Mouse (Mus musculus): Measurements from ENCODE around the gene Myh11. TPM values are rescaled to one million over a fixed set of nuclear protein-coding genes. Genes with fewer than 3 reads are reported as not detected.

The Myh11 gene
- polyA plus RNA-seq, 2 experiments: 1.2 to 1.5 TPM

DNA sequence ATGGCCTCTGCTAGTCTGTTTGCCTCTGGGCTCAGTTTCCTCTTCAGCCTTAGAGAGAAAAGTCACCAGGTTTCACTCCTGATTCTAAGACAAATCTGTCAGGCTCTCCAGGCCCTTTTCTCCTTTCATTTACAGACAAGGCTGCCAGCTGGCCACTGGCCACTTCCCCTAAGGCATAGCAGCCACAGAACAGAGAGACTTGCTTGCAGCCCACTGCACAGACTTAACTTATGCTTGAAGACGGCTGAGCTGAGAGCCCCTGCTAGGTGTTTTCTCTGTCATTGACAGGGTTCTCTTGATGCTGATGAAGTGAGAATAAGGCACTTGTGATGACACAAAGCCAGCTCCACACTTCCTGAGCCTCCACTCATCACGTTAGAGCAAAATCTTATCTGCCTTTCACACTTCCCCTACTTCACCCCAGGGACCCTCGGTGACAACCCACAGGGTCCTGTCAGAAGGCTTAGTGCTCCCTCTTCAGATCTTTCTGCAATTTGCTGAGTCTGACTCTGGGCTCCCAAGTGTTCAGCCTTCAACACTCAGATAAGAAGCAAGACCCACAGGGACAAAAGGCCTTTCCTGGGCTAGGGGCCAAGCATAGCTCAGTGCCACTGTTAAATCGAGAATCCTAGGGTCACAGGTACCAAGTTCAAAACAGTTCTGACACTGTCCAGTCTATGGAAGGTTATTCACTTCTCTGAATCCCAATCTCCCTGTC lies 25.8 kb downstream of the Myh11 start:
- H3K27ac ChIP-seq (replicated peaks; ENCODE audit: low read depth, low read length): no peak overlapping the region
- ATAC-seq (ENCODE audit: low FRiP score, low read depth) (no peak), DNase-seq (ENCODE audit: low spot score) (no peak)
- no peak overlapping the region for H3K4me2 ChIP-seq (replicated peaks; ENCODE audit: low read depth, low read length, severe bottlenecking)
- WGBS: 34% methylated on average over 4 of the region's 4 CpGs
- TF ChIP-seq POLR2A (IDR thresholded peaks at IDR 0.05; ENCODE audit: borderline replicate concordance, extremely low read depth, insufficient read depth, insufficient read length): no peak
- H3K36me3 ChIP-seq (ENCODE audit: control insufficient read depth, insufficient read depth, low read length): no peaks in the 10 kb centered on the region
- no peak overlapping the region for H3K4me3 ChIP-seq (replicated peaks; ENCODE audit: low read length)
- no peaks in the 10 kb centered on the region for H3K4me1 ChIP-seq (ENCODE audit: control insufficient read depth, insufficient read depth, low read length)
- H3K27me3 ChIP-seq (ENCODE audit: control insufficient read depth, insufficient read depth, low read length): no peaks in the 10 kb centered on the region
- H3K9me3 ChIP-seq (ENCODE audit: control insufficient read depth, low read length): no peaks in the 10 kb centered on the region; the same call in 1 of the 2 replicates
- H3K9ac ChIP-seq (ENCODE audit: low read depth, low read length, severe bottlenecking): no peak overlapping the region

DNA sequence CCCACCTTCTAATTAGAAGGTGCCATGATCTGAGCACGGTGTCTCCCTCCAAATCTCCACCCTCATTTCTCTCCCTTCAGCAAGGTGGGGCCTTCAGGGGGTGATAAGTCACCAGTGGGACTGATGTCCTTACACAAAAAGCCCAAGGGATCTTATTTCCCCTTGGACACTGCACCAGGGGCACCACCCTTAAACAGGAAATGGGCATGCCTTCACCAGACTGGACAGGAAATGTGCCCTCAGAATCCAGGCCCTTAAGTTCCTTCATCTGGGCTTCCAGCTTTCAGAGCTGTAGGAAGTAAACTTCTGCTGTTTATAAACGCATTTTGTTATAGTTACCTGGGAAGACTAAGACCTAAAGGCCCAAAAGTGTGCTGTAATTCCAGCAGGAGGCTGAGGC lies 26.7 kb downstream of the Myh11 start:
- Histone ChIP-seq H3K4me3 (replicated peaks; ENCODE audit: low read length) (no peak overlapping the region), H3K27ac (replicated peaks; ENCODE audit: low read depth, low read length) (no peak overlapping the region), H3K4me1 (ENCODE audit: control insufficient read depth, insufficient read depth, low read length) (no peaks in the 10 kb centered on the region), H3K9me3 (ENCODE audit: control insufficient read depth, low read length) (no peaks in the 10 kb centered on the region; the same call in 1 of the 2 replicates), H3K9ac (ENCODE audit: low read depth, low read length, severe bottlenecking) (no peak overlapping the region), H3K4me2 (replicated peaks; ENCODE audit: low read depth, low read length, severe bottlenecking) (no peak overlapping the region), H3K36me3 (ENCODE audit: control insufficient read depth, insufficient read depth, low read length) (no peaks in the 10 kb centered on the region), H3K27me3 (ENCODE audit: control insufficient read depth, insufficient read depth, low read length) (no peaks in the 10 kb centered on the region)
- no peak for TF ChIP-seq POLR2A (IDR thresholded peaks at IDR 0.05; ENCODE audit: borderline replicate concordance, extremely low read depth, insufficient read depth, insufficient read length)
- DNase-seq (ENCODE audit: low spot score) (no peak), ATAC-seq (ENCODE audit: low FRiP score, low read depth) (no peak)
- WGBS: 71% methylated on average over 2 of the region's 2 CpGs

DNA sequence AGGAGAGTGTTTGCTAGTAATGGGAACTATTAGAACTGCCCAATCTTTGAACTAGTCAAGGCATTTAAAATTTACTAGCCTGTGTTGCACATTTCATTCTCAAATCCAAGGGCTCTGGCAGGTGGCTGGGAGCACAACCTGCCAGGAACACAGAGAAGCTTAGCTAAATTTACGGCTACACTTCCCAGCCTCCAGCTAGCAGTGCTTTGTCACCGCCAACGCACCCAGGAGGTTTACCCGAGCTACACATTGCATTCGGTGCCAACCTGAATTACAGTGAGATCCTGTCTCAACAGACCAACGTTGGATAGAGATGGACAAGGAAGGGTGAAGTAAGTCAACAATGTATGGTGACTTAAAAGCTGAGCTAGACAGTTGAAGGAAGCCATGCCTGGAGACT lies 27.9 kb downstream of the Myh11 start:
- Histone ChIP-seq H3K4me3 (replicated peaks; ENCODE audit: low read length) (no peak overlapping the region), H3K36me3 (ENCODE audit: control insufficient read depth, insufficient read depth, low read length) (no peaks in the 10 kb centered on the region), H3K9ac (ENCODE audit: low read depth, low read length, severe bottlenecking) (no peak overlapping the region), H3K9me3 (ENCODE audit: control insufficient read depth, low read length) (no peaks in the 10 kb centered on the region; the same call in 1 of the 2 replicates), H3K4me1 (ENCODE audit: control insufficient read depth, insufficient read depth, low read length) (no peaks in the 10 kb centered on the region), H3K27ac (replicated peaks; ENCODE audit: low read depth, low read length) (no peak overlapping the region), H3K27me3 (ENCODE audit: control insufficient read depth, insufficient read depth, low read length) (no peaks in the 10 kb centered on the region), H3K4me2 (replicated peaks; ENCODE audit: low read depth, low read length, severe bottlenecking) (no peak overlapping the region)
- DNase-seq (ENCODE audit: low spot score): no peak
- ATAC-seq (ENCODE audit: low FRiP score, low read depth): no peak
- TF ChIP-seq POLR2A (IDR thresholded peaks at IDR 0.05; ENCODE audit: borderline replicate concordance, extremely low read depth, insufficient read depth, insufficient read length): no peak
- 72% methylated on average over 6 of the region's 6 CpGs for WGBS

DNA sequence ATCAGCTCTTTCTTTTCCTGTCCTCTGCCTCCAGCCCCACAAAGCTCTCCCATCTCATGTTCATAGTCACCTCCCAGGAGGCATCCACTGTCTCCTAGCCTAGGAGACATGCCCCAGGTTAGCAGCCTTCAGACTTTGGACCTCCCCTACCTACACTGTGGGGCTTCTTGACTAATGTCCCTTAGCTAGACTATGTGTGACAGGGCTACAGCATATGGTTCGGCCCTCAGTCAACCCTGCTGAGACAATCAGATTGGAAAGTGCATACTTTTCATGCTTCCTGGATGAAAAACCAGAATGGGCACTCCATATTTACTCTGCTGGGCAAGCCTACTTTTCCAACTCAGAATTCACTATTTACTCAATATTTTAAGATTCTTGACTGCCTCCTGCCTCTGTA lies 28.8 kb downstream of the Myh11 start:
- Histone ChIP-seq H3K4me2 (replicated peaks; ENCODE audit: low read depth, low read length, severe bottlenecking) (no peak overlapping the region), H3K27ac (replicated peaks; ENCODE audit: low read depth, low read length) (no peak overlapping the region), H3K9ac (ENCODE audit: low read depth, low read length, severe bottlenecking) (no peak overlapping the region), H3K27me3 (ENCODE audit: control insufficient read depth, insufficient read depth, low read length) (no peaks in the 10 kb centered on the region), H3K36me3 (ENCODE audit: control insufficient read depth, insufficient read depth, low read length) (no peaks in the 10 kb centered on the region), H3K9me3 (ENCODE audit: control insufficient read depth, low read length) (no peaks in the 10 kb centered on the region; the same call in 1 of the 2 replicates), H3K4me1 (ENCODE audit: control insufficient read depth, insufficient read depth, low read length) (no peaks in the 10 kb centered on the region), H3K4me3 (replicated peaks; ENCODE audit: low read length) (no peak overlapping the region)
- no peak for TF ChIP-seq POLR2A (IDR thresholded peaks at IDR 0.05; ENCODE audit: borderline replicate concordance, extremely low read depth, insufficient read depth, insufficient read length)
- no peak for DNase-seq (ENCODE audit: low spot score)
- WGBS: 82% methylated on average over 1 of the region's 1 CpGs
- no peak for ATAC-seq (ENCODE audit: low FRiP score, low read depth)

DNA sequence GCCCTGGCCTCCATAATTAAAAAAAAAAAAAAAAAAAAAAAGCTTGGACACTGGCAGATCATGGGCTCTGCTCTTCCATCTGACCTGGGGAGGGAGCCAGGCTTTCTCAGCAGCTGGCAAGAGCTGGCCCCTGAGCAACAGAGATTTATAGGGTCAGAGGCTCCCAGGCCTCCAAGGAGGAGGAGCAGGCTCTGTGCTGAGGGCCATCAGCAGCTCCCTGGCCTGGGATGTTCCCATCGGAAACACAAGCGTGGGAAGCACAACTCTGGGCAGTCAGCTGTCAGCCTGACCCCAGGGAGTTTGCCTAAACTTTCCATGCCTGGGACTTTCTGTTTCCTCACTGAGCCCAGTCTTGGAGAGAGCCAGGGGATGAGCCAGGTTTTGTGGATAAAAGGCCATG lies 32.3 kb downstream of the Myh11 start:
- Histone ChIP-seq H3K4me2 (replicated peaks; ENCODE audit: low read depth, low read length, severe bottlenecking) (no peak overlapping the region), H3K9ac (ENCODE audit: low read depth, low read length, severe bottlenecking) (no peak overlapping the region), H3K4me1 (ENCODE audit: control insufficient read depth, insufficient read depth, low read length) (no peaks in the 10 kb centered on the region), H3K27me3 (ENCODE audit: control insufficient read depth, insufficient read depth, low read length) (no peaks in the 10 kb centered on the region), H3K4me3 (replicated peaks; ENCODE audit: low read length) (no peak overlapping the region), H3K36me3 (ENCODE audit: control insufficient read depth, insufficient read depth, low read length) (no peaks in the 10 kb centered on the region), H3K27ac (replicated peaks; ENCODE audit: low read depth, low read length) (no peak overlapping the region), H3K9me3 (ENCODE audit: control insufficient read depth, low read length) (no peaks in the 10 kb centered on the region; the same call in 1 of the 2 replicates)
- DNase-seq (ENCODE audit: low spot score) (no peak), ATAC-seq (ENCODE audit: low FRiP score, low read depth) (no peak)
- WGBS: 16% methylated on average over 2 of the region's 2 CpGs
- TF ChIP-seq POLR2A (IDR thresholded peaks at IDR 0.05; ENCODE audit: borderline replicate concordance, extremely low read depth, insufficient read depth, insufficient read length): no peak
